Mouse (Mus musculus): ENCODE data around the gene Klrb1c.
"Not testable (repeated sequence)": the region's sequence is repeated elsewhere in the genome, so short reads cannot be mapped to it uniquely, and the experiment has no call there.

Klrb1c gene

DNA sequence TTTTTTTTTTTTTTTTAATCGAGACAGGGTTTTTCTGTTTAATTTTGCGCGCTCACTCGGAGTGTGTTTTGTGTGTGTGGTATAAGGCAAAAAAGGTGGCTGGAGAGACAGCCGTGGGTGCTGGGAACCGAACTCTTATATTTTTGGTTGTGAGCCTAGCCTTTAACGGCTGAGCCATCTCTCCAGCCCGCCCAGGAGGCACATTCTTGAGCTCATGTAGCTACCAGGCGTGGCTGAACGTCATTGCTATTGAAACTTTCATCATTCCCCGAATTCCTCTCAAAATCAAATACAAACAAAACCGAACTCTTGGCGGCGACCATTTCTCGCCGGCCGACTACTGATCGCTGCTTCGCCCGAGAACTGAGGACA, 9.7 kb upstream of the Klrb1c start:
- not testable (repeated sequence) for ATAC-seq (ENCODE audit: insufficient number of reproducible peaks, low FRiP score, low TSS enrichment)

DNA sequence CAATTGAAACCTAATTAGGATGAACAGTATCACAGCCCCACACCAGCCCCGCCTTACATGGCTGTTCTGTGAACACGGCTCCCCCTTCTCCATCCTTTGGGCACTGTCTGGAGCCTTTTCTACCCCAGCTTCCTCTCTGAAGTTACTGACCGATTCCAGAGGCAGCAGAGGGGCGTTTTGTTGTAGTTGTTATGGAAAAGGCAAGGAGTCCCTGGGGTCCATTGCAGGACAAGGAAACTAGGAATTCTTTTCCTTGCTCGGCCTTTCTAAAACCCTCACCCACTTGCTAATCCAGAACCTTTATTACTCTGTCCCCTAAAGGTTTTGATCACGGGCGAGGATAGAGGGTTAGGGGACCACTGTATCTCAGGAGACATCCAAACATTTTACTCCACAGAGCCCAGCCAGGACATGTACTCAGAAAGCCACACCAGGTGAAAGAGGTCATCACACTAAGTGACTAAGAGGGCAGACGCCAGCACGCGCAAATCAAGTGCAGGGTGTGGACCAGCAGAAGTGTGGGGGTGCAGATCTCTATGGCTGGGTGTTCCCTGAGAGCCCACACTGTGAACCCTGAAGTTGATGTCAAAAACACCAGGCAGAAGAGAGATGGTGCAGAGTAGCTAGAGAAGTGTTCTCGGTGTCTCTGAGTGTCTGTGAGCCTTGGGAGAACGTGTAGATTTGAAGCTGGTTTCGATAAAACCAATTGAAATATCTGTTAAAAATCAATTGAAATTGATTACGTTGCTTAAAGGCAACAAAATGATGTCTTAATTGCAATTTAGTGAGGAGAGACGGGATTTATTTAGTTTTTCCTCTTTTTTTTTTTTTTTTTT, 9.1 kb upstream of the Klrb1c start:
- no peak for ATAC-seq (ENCODE audit: insufficient number of reproducible peaks, low FRiP score, low TSS enrichment)

DNA sequence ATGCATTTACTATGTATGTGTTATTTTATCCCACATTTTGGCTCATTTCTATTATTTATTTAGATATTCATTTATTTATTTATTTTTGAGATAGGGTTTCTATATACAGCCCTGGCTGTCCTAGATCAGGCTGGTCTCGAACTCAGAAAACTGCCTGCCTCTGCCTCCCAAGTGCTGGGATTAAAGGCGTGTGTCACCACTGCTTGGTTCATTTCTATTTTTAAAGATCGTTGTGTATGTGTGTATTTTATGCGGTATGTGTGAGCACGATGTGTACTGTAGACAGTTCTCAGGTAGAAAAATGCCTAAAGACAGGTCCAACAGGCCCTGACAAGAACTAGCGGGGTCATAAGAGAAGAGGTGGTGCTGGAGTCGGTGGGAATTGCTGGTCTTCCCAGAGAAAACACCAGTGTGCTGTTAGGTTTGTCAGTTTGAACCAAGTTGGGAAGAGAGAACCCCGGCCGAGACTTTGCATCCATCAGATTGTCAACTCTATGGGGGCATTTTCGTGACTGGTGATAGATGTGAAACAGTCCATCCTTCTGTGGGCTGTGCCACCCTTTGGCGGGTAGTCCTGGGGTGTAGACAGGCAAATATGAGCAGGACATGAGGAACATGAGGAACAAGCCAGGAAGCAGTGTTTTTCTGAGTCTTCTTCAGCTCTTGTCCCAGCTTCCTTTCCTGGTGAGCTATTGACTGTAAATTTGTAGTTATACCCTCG, 8.3 kb upstream of the Klrb1c start:
- no peak for ATAC-seq (ENCODE audit: insufficient number of reproducible peaks, low FRiP score, low TSS enrichment)

DNA sequence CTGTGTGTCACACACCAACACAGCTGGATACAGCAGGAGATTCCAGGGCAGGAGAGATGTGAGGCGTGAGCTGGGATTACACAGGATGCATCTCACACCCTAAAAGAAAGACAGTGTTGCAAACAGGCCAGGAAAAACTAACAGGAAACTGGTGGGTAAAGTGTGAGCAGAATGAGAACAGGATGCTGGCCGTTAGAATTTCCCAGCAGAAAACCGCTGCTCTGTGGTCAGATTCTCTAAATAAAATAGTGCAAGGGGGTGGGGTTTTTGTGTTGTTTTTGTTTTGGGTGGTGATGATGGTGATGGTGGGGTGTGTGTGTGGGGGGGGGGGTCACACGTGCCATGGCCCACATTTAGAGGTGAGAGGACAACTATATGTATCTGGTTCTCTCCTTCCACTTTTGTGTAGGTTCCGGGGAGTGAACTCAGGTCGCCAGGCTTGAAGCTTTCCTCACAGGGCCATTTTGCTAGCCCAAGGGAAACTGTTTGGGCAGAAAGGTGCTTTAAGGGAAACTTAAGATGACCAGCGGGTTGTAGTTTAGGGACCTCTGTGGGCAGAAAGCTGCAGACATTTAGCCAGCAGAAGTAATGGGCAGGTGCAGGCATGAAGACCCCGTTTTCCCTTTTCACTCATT, 7.4 kb upstream of the Klrb1c start:
- no peak for ATAC-seq (ENCODE audit: insufficient number of reproducible peaks, low FRiP score, low TSS enrichment)

DNA sequence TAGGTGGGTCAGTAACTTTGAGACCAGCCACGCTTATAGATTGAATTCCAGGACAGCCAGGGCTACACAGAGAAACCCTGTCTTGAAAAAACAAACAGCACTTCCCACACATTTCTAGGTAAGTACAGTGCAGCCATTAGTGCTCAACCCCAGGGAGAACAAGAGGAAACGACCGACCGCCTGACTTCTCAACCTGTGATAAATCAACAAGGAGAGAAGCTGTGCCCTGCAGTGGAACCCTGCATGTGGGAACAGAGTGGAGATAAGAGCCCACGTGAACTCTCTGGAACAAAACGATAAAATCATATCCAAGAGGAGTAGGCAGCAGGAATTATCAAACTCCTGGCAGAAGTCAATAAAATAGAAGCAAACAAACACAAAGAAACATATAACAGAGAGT, 4.7 kb upstream of the Klrb1c start:
- no peak for ATAC-seq (ENCODE audit: insufficient number of reproducible peaks, low FRiP score, low TSS enrichment)

DNA sequence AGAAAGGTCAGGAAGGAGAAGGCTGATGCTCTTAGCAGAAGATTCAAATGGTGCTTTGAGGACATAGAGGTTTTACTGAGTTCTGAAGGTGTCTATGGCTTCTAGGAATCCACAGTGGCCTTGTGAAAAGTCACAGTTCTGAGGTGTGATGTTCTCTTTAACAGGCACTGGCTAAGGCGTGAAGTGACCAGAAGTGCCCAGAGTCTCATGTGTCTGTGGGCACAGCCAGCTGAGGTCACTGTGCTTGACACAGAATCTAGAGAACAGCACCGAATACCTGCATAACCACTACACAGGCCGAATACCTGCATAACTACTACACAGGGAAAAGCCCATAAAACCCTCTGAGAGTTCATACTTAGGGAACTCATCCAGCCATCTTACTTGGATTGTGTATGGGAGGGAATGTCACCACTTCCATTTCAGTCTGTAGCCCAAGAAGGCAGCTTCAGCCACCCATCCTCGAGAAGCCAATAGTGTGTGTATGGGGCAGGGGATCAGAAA, 1.5 kb upstream of the Klrb1c start:
- ATAC-seq (ENCODE audit: insufficient number of reproducible peaks, low FRiP score, low TSS enrichment) = not testable (repeated sequence)

DNA sequence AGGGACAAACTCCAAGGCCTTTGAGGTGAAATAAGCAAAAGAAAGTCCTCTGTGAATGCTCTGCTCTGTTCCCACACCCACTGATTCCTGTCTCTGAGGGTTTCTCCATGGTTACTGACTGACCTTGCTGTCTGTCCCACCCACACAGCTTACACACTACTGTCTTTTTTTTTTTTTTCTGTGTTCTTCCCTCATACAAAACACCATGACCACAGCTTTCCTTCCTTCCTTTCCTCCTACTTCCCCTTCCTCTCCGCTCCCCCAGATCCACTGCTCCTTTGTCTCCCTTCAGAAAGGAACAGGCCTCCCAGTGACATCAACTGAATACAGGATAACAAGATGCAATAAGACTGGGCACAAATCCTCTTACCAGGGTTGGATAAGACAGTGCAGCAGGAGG, 498 bp downstream of the Klrb1c start:
- no peak for ATAC-seq (ENCODE audit: insufficient number of reproducible peaks, low FRiP score, low TSS enrichment)

DNA sequence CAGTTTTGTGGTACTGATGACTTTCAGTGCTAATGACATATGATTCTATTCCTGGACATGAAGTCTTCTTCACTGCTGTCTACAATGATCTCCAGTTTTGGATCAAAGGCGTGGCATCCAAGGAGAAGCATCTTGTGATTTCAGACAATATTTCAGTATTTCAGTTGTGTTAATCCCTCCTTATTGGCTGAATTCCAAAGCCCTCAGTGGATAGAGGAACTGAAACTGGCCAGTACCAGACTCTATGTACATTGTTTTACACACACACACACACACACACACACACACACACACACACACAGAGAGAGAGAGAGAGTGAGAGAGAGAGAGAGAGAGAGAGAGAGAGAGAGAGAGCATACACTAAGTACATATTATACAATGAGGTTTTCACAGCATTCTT, 2.6 kb downstream of the Klrb1c start:
- not testable (repeated sequence) for ATAC-seq (ENCODE audit: insufficient number of reproducible peaks, low FRiP score, low TSS enrichment)

DNA sequence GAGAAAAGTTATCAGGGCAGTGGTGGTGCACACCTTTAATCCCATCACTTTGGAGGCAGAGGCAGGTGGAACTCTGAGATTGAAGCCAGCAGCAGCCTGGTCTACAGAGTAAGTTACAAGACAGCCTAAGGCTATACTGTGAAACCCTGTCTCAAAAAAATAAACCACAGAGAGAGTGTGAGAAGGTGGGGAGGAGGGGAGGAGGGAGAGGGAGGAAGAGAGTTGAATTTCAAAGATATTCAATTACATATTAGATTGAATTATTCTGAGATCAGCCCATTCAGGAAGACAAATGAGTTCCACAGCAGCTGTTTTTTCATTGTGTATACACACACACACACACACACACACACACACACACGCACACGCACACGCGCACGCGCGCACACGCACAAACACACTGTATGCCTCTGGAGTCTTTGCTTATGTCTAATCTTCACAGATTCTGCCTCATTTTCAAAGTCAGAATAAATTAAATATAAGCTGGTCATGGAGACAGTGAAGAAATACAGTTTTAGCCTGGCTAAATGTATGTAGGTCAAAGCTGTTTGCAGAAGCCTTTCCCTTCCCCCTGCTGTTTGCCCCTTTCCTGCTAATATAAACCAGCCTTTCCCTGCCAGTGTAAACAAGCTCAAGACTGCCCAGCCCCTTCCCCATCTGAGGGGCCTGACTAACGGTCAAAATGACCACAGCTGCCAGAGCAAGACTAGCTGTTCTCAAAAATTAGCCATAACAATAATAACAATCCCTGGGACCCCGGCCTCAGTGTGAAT, 19.3 kb downstream of the Klrb1c start:
- no peak for ATAC-seq (ENCODE audit: insufficient number of reproducible peaks, low FRiP score, low TSS enrichment)

DNA sequence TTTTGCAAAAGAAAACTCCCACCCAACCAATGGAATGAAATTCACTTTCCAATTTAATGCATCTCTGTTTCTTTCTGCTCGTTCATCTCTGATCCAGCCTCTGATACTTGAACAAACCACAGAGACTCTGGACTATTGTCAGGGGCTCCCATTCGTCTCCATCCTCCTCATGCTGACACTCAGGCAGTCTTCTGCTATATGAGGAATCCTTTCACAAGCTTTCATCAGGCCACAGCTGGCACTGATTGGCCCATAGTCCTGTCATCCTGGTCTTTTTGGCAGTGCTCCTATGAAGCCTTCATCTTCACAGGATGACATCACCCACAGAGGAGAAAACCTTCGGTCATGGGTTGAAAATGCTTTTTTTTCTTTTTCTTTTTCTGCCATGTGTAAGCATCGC, 21.0 kb downstream of the Klrb1c start:
- ATAC-seq (ENCODE audit: insufficient number of reproducible peaks, low FRiP score, low TSS enrichment) = no peak

DNA sequence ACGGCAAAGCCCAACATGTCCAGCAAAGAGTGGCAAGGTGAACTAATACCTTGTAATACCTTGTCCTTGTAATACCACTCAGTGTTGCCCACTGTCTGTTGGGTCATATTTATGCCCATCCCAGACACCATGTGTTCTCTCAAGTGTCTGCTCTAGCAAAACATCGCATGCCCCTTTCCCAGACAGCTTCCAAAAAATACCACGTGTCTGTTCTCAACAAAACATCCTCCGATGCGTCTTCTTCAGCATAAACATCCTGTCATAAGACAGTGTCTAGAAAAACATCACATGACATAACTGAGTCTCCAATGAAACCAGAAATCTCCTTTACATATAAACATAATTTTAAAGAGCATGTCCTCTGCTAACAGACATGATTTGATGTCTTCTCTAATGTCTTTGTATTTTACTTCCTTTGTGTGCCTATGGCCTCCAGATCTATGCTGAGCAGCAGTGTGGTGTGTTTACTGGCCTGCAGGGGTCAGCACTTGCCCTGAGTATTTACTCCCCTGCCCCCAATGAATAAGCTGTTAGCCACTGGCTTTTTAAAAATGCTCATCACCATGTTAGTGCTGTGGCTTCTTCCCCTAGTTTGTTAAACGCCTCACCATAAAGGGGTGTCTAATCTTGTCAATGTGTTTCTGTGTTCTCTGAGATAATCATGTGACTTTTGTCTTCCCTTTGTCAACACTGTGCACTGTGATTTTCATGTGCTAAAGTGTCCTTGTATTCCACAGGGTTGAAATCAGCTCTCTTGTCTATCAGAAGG, 22.3 kb downstream of the Klrb1c start:
- not testable (repeated sequence) for ATAC-seq (ENCODE audit: insufficient number of reproducible peaks, low FRiP score, low TSS enrichment)

DNA sequence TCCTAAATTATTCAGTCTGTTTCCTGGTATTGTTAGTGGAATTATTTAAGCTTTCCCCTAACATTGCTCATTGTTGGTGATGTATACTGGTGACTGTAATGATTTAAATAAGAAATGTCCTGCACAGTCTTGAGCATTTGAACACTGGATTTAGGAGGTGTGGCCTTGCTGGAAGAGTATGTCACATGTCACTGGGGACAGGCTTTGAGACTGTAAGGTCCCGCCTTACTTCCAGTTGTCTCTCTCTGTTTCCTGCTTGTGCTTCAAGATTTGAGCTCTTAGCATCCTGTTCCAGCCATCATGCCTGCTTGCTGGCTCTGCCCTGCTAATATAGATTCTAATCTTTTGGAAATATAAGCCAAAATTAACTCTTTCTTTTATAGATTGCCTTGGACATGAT, 23.8 kb downstream of the Klrb1c start:
- ATAC-seq (ENCODE audit: insufficient number of reproducible peaks, low FRiP score, low TSS enrichment) = no peak

DNA sequence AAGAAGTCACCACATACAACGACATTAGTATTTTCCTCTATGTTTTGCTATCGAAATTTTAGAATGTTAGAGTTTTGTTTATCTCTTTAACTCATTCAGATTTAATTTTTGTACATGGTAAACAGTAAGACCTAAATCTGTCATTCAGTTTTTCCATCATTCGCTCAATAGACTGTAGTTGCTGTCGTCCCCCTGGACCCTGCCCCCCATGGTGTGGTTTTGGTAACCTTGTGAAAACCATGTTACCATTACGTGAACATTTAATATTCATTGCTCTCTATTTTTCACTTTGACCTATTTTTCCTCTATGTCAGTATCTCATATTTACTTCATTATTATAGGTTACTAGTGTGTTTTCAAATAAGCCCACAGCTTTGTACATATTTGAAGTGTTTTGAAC, 24.4 kb downstream of the Klrb1c start:
- ATAC-seq (ENCODE audit: insufficient number of reproducible peaks, low FRiP score, low TSS enrichment) = no peak

DNA sequence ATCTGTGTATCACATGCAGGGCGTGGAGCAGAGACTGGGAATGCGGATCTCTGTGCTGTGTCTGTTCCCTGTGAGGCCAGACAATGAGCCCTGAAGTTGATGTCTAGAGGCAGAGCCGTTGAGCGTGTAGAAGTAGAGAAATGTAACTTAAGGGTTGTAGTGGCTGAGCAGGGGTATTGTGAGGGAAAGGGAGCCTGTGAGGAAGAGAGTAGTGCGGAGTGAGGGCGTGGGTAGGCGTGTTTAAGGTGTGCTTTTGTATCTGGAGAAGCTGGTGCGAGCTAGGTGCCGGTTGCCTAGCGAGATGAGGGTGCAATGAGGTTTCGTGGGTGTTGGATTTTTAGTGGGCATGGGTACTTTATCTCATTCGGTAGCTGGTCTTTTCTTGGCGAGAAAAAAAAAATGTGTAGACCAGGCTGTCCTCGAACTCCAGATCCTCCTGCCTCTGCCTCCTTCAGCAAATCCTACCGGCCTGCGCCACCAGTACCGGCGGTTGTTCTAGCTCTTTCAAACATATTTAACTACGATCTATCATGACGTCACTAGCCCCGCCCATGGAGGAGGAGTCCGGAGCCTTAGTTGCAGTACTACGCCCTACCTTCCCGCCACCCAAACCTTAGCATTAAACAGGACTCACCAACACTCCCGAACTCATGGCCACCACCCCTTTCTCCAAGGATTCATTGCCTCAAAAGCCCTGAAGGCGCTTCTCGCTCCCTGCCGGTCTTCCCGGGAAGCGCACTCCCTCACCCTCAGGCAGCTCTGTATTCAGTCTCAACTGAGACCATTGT, 25.1 kb downstream of the Klrb1c start:
- ATAC-seq (ENCODE audit: insufficient number of reproducible peaks, low FRiP score, low TSS enrichment) = peak; percentile 92

DNA sequence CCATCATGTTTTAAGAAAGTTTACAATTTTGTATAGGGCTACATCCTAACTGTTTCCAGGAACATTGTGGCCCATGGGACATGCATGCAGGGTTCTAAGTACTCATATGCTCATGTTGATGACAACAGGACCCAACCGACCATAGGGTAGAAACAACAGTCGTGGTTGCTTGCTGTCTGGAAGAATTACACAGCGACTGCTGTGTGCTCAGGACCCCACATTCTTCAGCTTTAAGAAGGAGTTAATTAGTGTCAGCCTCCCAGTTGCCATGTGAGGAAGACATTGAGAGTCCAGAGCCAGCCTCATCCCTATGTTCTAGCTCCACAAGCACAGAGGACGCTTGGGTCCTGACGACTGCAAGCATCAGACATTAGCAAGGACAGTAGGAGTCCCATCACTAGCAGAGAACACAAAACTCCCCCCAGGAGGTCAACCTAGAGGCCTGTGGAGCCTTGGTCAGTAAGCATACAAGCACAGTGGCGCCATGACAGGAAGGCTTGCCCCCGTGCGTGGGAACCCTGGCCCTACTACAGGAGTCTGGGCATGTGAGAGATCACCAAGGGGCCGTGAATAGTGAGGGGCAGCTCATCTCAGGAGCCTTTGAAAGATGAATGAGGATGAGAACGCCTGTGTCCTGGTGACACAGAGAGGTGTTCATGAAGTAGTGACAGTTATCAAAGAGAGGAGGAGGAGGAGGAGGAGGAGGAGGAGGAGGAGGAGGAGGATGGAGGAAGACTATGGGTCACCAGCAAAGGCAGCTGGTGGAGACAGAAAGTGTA, 25.9 kb downstream of the Klrb1c start:
- not testable (repeated sequence) for ATAC-seq (ENCODE audit: insufficient number of reproducible peaks, low FRiP score, low TSS enrichment)

DNA sequence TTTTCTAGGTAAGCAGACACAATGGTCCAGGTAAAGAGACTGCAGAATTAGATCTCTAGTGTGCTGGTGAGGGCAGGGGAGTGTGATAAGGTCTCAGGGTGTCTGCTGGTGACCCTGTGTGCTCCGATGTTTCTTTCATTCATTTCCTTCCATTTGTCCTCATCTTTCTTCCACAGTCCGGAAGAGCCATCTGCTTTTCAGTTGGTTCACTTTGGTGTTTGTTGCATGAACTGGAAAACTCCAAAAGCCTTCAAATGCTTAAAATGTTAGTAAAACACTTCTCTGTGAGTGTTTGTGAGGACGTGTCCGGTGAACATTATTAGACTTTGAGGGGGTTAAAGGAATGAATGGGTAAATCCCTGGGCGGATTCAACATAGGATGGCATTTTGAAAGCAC, 27.9 kb downstream of the Klrb1c start:
- ATAC-seq (ENCODE audit: insufficient number of reproducible peaks, low FRiP score, low TSS enrichment) = no peak

DNA sequence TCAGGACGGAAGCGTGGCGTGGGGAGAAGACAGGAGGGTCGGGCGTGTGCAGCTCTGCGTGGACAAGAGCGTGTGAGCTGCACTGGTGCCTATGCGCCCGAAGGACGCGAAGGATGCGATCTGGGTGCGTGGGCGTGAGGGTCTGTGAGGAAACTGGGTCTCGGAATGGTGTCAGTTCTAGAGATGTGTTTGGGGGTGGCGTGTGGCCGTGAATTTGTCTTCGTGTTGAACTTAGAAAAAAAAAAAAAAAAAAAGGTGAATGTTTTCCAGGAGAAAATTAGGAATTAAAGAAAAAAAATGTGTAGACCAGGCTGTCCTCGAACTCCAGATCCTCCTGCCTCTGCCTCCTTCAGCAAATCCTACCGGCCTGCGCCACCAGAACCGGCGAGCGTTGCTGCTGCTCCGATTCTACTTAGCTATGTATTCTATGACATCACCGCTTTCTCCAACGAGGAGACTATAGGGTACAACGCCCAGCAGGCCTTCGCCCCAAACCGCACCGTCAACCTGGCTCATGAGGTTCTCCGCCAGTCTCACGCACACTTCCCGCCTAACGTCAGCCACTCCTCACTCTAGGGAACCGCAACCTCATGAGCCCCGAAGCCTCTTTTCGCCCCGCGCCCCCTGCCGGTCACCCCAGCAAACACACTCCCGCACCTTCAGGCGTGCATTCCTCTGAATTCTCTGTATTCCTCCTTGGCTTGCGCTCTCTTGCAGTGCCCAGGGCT, 28.4 kb downstream of the Klrb1c start:
- peak; percentile 77 for ATAC-seq (ENCODE audit: insufficient number of reproducible peaks, low FRiP score, low TSS enrichment)

DNA sequence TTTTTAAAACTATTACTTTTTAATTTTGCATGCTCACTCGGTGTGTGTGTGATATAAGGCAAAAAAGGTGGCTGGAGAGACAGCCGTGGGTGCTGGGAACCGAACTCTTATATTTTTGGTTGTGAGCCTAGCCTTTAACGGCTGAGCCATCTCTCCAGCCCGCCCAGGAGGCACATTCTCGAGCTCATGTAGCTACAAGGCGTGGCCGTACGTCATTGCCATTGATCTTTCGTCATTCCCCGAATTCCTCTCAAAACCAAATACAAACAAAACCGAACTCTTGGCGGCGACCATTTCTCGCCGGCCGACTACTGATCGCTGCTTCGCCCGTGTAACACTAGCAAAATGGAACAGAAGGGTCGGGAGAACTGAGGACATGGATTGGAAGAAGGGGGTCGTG, 29.0 kb downstream of the Klrb1c start:
- ATAC-seq (ENCODE audit: insufficient number of reproducible peaks, low FRiP score, low TSS enrichment) = peak; percentile 1; the same call in 1 of the 2 replicates

Measured in cerebellum, adult (tissue).